In the genomic region with DNA sequence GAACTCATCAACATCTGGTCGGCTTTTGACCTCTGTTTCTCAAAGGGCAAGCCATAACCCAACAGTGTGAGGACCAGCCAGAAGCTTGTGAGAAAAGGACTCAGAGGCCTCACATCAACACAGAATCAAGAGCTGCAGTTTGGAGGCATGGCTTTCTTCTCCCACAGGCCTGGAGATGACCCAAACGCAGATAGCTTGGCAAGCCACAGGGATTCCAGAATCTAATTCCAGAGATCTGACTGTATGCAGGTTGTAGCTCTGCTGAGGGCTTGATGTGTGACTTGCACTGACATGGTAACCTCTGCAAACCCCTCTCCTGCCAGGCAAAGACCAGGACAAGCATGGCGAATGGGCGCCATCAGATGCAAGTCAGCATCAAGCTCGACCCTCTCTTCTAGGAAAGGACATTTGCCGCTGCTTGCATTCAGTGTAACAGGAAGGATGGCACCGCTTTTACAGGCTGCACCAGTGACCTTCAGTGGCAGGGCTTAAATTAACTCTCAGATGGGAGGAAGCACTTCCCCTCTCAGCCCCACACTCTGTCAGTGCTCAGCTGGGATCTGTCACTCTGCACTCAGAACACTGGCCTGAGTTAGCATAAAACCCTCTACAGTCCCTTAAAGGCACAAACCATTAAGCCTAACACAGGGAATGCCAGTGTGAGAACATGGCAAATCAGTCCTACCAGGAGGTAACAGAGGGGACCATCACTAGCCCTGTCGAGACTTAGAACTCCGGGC, we compare ENCODE assay signal across 10 mouse cellular contexts. TPM values are rescaled to one million over a fixed set of nuclear protein-coding genes. Genes with fewer than 3 reads are reported as not detected.
DNase-seq lines count a peak whose midpoint lies in the region; ATAC-seq and TF ChIP-seq lines count a peak whose summit lies in the region.
"Had no signal": no experiment of that assay in that cellular context is flagged by ENCODE, and none has a peak within 500 bp of the region (broad histone marks: within the 10 kb centered on the region; RNA-seq: fewer than 3 reads in every experiment).

No protein-coding gene starts in this region.

- no peak overlapping the region for H3K4me2 ChIP-seq in heart, embryonic 11.5 days
- no peak overlapping the region for H3K4me2 ChIP-seq in hindbrain, postnatal 0 days (ENCODE audit: low read depth, low read length)

- H3K27me3 ChIP-seq in heart, embryonic 11.5 days (ENCODE audit: control insufficient read depth, insufficient read depth, low read length), result no peaks in the 10 kb centered on the region
- H3K27me3 ChIP-seq in hindbrain, postnatal 0 days (ENCODE audit: insufficient read depth, low read length), result no peaks in the 10 kb centered on the region

- 37% methylated on average over 9 of the region's 9 CpGs for WGBS in heart, embryonic 11.5 days (ENCODE audit: insufficient replicate concordance)
- 51% methylated on average over 9 of the region's 9 CpGs for WGBS in lung, adult 2 months
- WGBS in hindbrain, postnatal 0 days, result 81% methylated on average over 9 of the region's 9 CpGs

- H3K4me1 ChIP-seq in heart, embryonic 11.5 days (ENCODE audit: control insufficient read depth, insufficient read depth, low read length), result peaks cover 15% of the 10 kb centered on the region
- no peaks in the 10 kb centered on the region for H3K4me1 ChIP-seq in lung, adult 2 months (ENCODE audit: control insufficient read depth, insufficient read depth, low read length)
- H3K4me1 ChIP-seq in hindbrain, postnatal 0 days (ENCODE audit: insufficient read depth, low read length), result no peaks in the 10 kb centered on the region

- no peak for ATAC-seq in heart, embryonic 11.5 days (replicated peaks; ENCODE audit: insufficient number of reproducible peaks, low FRiP score, low TSS enrichment)
- no peak for ATAC-seq in hindbrain, postnatal 0 days

- no peak overlapping the region for H3K4me3 ChIP-seq in heart, embryonic 11.5 days (ENCODE audit: low read depth, low read length)
- no peak overlapping the region for H3K4me3 ChIP-seq in lung, adult 2 months (replicated peaks; ENCODE audit: extremely low read depth, low read depth, low read length)
- H3K4me3 ChIP-seq in hindbrain, postnatal 0 days (ENCODE audit: low read length), result no peak overlapping the region

- 0 out of 2 replicates have a peak overlapping the region, but pooled peaks have one; percentile 12 for H3K9ac ChIP-seq in heart, embryonic 11.5 days (ENCODE audit: low read depth, low read length)
- H3K9ac ChIP-seq in hindbrain, postnatal 0 days (replicated peaks; ENCODE audit: low read length), result no peak overlapping the region

- no peak for TF ChIP-seq POLR2A in lung, adult 2 months (IDR thresholded peaks at IDR 0.05; ENCODE audit: borderline replicate concordance, extremely low read depth, low read depth, low read length)

- H3K36me3 ChIP-seq in heart, embryonic 11.5 days (ENCODE audit: control insufficient read depth, insufficient read depth, low read length), result no peaks in the 10 kb centered on the region
- no peaks in the 10 kb centered on the region for H3K36me3 ChIP-seq in hindbrain, postnatal 0 days (ENCODE audit: insufficient read depth, low read length)

- H3K27ac ChIP-seq in heart, embryonic 11.5 days (ENCODE audit: low read depth, low read length), result peak overlapping the region; percentile 77
- no peak overlapping the region for H3K27ac ChIP-seq in hindbrain, postnatal 0 days

- no peaks in the 10 kb centered on the region for H3K9me3 ChIP-seq in heart, embryonic 11.5 days (replicated peaks; ENCODE audit: control insufficient read depth, low read length)
- no peaks in the 10 kb centered on the region for H3K9me3 ChIP-seq in hindbrain, postnatal 0 days (ENCODE audit: low read length)

- TF ChIP-seq CTCF in lung, adult 2 months (IDR thresholded peaks at IDR 0.05; ENCODE audit: insufficient read depth, low read length), result no peak
- no peak for TF ChIP-seq CTCF in hindbrain, postnatal 0 days (IDR thresholded peaks at IDR 0.05; ENCODE audit: low read depth)

- DNase-seq in adrenal gland, postnatal 10 days, result peak; percentile 21
- DNase-seq in adrenal gland, postnatal 4 days (ENCODE audit: low spot score in 2 of 2), result no peak
- DNase-seq in 3T3-L1 (ENCODE audit: low read depth, low spot score), result peak; percentile 43
- peak; percentile 15 for DNase-seq in lung, adult 2 months
- DNase-seq in gastrocnemius, postnatal 4 days (ENCODE audit: low spot score in 2 of 2), result no peak
- DNase-seq in hindbrain, postnatal 0 days (ENCODE audit: low spot score), result no peak
- DNase-seq in adipocyte (ENCODE audit: low spot score), result no peak
- DNase-seq: kidney, adult 2 months; layer of hippocampus, adult 9-11 months had no signal

RNA-seq across cellular contexts. Expression of gene Plpp6, which starts 23.4 kb away (rescaled TPM):
- 10 to 100 TPM; 20.7 to 22.7 TPM for total RNA-seq in adrenal gland, postnatal 10 days (2021)
- 10 to 100 TPM; 22.7 to 26.9 TPM for total RNA-seq in adrenal gland, postnatal 4 days (2021)
- 6.2 and 8.3 TPM in 2 replicates for polyA plus RNA-seq in heart, embryonic 11.5 days (2014; fragmentation: Nextera tagmentation; extraction: Ambion mirVana)
- 13.6 and 15.9 TPM in 2 replicates for polyA plus RNA-seq in lung, adult 2 months (2012; rRNA removed)
- total RNA-seq in gastrocnemius, postnatal 4 days (2021), result 1 to 10 TPM; 4.6 to 4.8 TPM
- 20.9 and 21.6 TPM in 2 replicates for total RNA-seq in hindbrain, postnatal 0 days (2014; rRNA removed)
- polyA plus RNA-seq in hindbrain, postnatal 0 days (2015; fragmentation: Nextera tagmentation; extraction: Ambion mirVana), result 13.8 and 14.2 TPM in 2 replicates

RNA-seq across cellular contexts. Expression of gene 4430402I18Rik, which starts 27.3 kb away (rescaled TPM):
- 10 to 100 TPM in 1 of 2 experiments, 1 to 10 TPM in 1; 9.4 to 15.8 TPM for total RNA-seq in adrenal gland, postnatal 10 days (2021)
- total RNA-seq in adrenal gland, postnatal 4 days (2021), result 1 to 10 TPM; 6.3 to 6.4 TPM
- polyA plus RNA-seq in heart, embryonic 11.5 days (2014; fragmentation: Nextera tagmentation; extraction: Ambion mirVana), result 2.3 and 5.1 TPM in 2 replicates
- 2.0 and 3.6 TPM in 2 replicates for polyA plus RNA-seq in lung, adult 2 months (2012; rRNA removed)
- total RNA-seq in gastrocnemius, postnatal 4 days (2021), result 1 to 10 TPM; 4.4 to 8.6 TPM
- total RNA-seq in hindbrain, postnatal 0 days (2014; rRNA removed), result 1.1 and 1.7 TPM in 2 replicates
- 2.4 and 3.0 TPM in 2 replicates for polyA plus RNA-seq in hindbrain, postnatal 0 days (2015; fragmentation: Nextera tagmentation; extraction: Ambion mirVana)

RNA-seq across cellular contexts. Expression of gene Cdc37l1, which starts 49.8 kb away (rescaled TPM):
- total RNA-seq in adrenal gland, postnatal 10 days (2021), result 10 to 100 TPM; 31.8 to 39.0 TPM
- total RNA-seq in adrenal gland, postnatal 4 days (2021), result 10 to 100 TPM; 44.8 to 46.0 TPM
- polyA plus RNA-seq in heart, embryonic 11.5 days (2014; fragmentation: Nextera tagmentation; extraction: Ambion mirVana), result 35.6 and 36.7 TPM in 2 replicates
- 9.2 and 14.8 TPM in 2 replicates for polyA plus RNA-seq in lung, adult 2 months (2012; rRNA removed)
- total RNA-seq in gastrocnemius, postnatal 4 days (2021), result 10 to 100 TPM; 33.2 to 39.2 TPM
- total RNA-seq in hindbrain, postnatal 0 days (2014; rRNA removed), result 40.0 and 61.8 TPM in 2 replicates
- polyA plus RNA-seq in hindbrain, postnatal 0 days (2015; fragmentation: Nextera tagmentation; extraction: Ambion mirVana), result 34.6 and 36.2 TPM in 2 replicates

Comparison
In these comparisons a context has a peak if more than half of its experiments do, and no peak if none do; other contexts are left out.
1. DNase-seq: peak in adrenal gland, postnatal 10 days (single experiment), 3T3-L1 (single experiment) and lung, adult 2 months (single experiment); none in adrenal gland, postnatal 4 days (0 of 2), gastrocnemius, postnatal 4 days (0 of 2), hindbrain, postnatal 0 days (single experiment) and adipocyte (single experiment).